Mouse (Mus musculus): ENCODE data around the gene Vwa1.

Vwa1 gene

GRCm38 (mm10) chr4:155780895-155781294 is 6.4 kb upstream of the Vwa1 start:
- in situ Hi-C loops (cut with MseI, MboI) = no loop called here

- in situ Hi-C loops (cut with MseI, MboI) = no loop called here
Observed at GRCm38 (mm10) chr4:155779498-155779897, 5.0 kb upstream of the Vwa1 start.

- in situ Hi-C loops (cut with MseI, MboI) = no loop called here
Observed at GRCm38 (mm10) chr4:155777816-155778215, 3.3 kb upstream of the Vwa1 start.

GRCm38 (mm10) chr4:155776704-155777335 is 2.3 kb upstream of the Vwa1 start:
- in situ Hi-C loops (cut with MseI, MboI) = no loop called here

GRCm38 (mm10) chr4:155775855-155776254 is 1.4 kb upstream of the Vwa1 start:
- in situ Hi-C loops (cut with MseI, MboI) = no loop called here

GRCm38 (mm10) chr4:155774971-155775740 is 658 bp upstream of the Vwa1 start:
- in situ Hi-C loops (cut with MseI, MboI) = no loop called here

- in situ Hi-C loops (cut with MseI, MboI) = no loop called here
Observed at GRCm38 (mm10) chr4:155773335-155774078, 991 bp downstream of the Vwa1 start.

- in situ Hi-C loops (cut with MseI, MboI) = no loop called here
Observed at GRCm38 (mm10) chr4:155772786-155773185, 1.7 kb downstream of the Vwa1 start.

- in situ Hi-C loops (cut with MseI, MboI) = no loop called here
Observed at GRCm38 (mm10) chr4:155771706-155772105, 2.8 kb downstream of the Vwa1 start.

GRCm38 (mm10) chr4:155770626-155771025 is 3.9 kb downstream of the Vwa1 start:
- in situ Hi-C loops (cut with MseI, MboI) = no loop called here

GRCm38 (mm10) chr4:155769880-155770512 is 4.5 kb downstream of the Vwa1 start:
- in situ Hi-C loops (cut with MseI, MboI) = no loop called here

- in situ Hi-C loops (cut with MseI, MboI) = no loop called here
Observed at GRCm38 (mm10) chr4:155769496-155769879, 5.0 kb downstream of the Vwa1 start.

- in situ Hi-C loops (cut with MseI, MboI) = no loop called here
Observed at GRCm38 (mm10) chr4:155762357-155762756, 12.1 kb downstream of the Vwa1 start.

GRCm38 (mm10) chr4:155761356-155762099 is 13.0 kb downstream of the Vwa1 start:
- in situ Hi-C loops (cut with MseI, MboI) = no loop called here

- in situ Hi-C loops (cut with MseI, MboI) = no loop called here
Observed at GRCm38 (mm10) chr4:155760613-155761355, 13.7 kb downstream of the Vwa1 start, which contains the start of gene Atad3a. Gene Atad3a, minus strand, starts transcription at chr4:155761093.

GRCm38 (mm10) chr4:155759862-155760612 is 14.5 kb downstream of the Vwa1 start:
- in situ Hi-C loops (cut with MseI, MboI) = no loop called here

- in situ Hi-C loops (cut with MseI, MboI) = no loop called here
Observed at GRCm38 (mm10) chr4:155757011-155757410, 17.5 kb downstream of the Vwa1 start.

GRCm38 (mm10) chr4:155746575-155747490 is 27.7 kb downstream of the Vwa1 start:
- in situ Hi-C loops (cut with MseI, MboI) = no loop called here

All from mouse trophoblast stem cell (cell line).